Mouse (Mus musculus): ENCODE measurements at regions not wholly inside any gene's neighbourhood (a gene's known extent, or its start where the extent isn't known, plus 50 kb on each side); places are given as distances from the start of the nearest gene placed in this dataset.

DNA sequence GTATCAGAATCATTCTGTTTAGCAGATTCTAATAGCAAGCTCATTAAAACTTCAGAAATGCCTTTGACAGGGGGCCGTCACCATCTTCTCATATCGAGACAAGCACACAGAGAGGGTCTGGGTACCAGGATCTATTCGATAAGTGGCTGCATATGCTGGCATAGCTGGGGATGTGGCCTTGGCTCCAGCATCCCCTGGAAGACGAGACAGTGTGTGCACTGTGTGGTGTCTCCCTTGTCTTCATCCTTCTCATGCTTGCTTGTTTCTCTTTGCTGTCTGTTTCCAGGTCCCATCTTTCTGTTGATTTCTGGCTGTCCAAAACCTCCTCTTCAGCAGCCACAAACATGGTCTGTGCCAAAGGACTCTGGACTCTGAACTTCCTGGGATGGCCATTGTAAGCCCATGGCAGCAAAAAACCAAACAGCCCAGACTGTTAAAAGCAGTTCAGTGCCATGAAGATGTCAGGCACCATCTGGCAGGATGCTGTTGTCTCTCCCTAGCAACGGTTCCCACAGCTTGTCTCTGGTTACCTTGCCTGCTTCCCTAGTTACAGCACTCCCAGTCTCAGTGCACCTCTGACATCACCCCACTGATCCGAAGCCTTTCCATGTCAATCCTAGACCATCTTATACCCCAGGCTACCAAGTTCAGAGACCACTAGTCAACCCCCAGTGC is 56.5 kb downstream of the Kctd12 start:
- no peak for ATAC-seq

- no peak for ATAC-seq
Observed at GRCm38 (mm10) chr14:102924674-102925073, 57.8 kb downstream of the Kctd12 start.

DNA sequence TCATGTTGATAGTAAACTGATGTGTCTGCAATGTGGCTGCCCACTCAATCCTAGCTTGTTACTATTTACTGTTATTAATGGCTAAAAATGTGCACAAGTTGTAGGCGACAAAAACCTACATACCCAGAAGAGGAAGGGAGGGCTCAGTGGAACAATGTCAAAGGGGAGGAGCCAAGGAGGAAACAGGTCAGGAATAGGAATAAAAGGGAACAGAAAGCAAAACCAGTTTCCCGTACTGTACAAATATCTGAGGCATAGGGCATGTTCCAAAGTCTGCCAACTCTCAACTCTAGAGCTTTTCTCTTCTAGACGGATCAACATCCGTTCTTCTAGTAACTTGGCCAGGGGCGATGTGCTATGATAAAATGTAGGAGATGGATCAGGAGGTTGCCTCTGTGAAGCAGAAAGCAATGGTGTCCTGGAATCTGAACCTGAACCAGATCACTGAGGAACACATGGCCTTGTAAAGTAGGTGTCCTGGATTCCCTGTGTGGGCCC is 59.9 kb downstream of the Kctd12 start:
- ATAC-seq, result no peak

DNA sequence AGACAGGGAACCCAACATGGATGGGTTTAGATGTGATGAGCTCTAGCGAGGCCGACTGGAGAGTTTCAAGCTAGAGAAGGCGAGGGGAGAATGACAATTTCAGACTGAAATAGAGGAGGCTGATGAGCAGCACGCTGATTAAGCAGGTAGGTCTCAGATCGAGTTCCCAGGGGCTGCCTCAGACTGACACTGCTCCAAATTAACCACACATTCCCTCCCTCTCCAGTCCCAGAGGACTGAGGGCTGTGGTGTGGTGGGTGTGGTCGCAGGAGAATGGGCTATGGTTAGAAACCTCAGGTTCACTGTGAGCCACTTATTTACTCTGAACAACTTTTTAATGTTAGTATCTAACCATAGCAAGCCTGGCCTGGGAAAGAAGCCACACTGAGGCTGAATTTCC is 62.0 kb downstream of the Kctd12 start:
- ATAC-seq, result no peak

- ATAC-seq, result no peak
Observed at GRCm38 (mm10) chr14:102919261-102919801, 63.1 kb downstream of the Kctd12 start.

DNA sequence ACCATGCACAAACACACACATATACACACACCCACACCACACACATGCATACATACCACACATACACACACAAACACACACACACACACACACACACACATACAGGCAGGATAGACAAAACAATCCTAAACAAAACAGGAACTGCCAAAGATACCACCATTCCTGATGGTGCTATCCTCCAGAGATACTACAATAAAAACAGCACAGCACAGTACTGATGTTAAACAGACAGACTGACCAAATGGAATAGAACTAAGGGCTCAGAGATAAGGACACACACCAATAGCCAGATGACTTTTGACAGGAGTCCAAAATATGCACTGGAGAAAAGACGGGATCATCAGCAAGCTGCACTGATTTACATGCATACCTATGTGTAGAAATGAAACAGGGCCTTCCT is 64.5 kb downstream of the Kctd12 start:
- ATAC-seq, result no peak

DNA sequence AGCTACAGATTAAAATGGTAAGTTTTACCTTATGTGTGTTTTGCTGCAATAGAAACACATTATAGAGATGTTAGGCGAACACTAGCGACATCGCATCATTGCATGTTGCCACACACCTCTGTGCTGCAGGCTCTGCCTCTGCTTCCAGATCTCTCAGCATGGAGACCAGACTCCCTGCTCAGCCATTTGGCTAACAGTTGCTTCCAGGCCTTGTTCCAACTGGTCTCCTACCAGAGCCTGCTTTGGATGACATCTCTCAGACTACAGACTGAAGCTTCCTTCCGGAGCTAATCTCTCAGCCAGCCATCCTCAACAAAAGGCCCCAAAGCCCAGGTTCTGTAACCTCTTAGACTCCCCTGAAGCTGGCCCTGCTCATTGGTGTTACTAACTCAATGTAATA is 66.5 kb downstream of the Kctd12 start:
- ATAC-seq, result no peak

DNA sequence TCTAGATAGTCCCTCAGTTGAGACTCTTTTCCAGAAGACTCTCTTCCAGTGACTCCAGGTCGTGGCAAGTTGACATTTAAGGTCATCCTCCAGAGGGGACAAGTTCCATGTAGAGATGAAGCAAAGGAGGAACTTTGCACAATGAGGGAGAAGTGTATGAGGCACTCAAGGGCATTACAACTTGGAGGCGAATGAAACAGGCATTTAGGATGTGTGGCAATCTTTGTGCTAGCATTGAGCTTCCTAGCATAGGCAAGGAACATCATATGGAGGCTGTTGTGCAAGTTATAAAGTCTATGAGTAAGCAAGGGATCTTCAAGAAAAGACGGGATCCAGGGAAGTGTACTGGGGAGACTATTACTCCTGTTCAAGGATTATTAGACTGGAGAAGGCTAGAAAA is 70.9 kb downstream of the Kctd12 start:
- no peak for ATAC-seq

DNA sequence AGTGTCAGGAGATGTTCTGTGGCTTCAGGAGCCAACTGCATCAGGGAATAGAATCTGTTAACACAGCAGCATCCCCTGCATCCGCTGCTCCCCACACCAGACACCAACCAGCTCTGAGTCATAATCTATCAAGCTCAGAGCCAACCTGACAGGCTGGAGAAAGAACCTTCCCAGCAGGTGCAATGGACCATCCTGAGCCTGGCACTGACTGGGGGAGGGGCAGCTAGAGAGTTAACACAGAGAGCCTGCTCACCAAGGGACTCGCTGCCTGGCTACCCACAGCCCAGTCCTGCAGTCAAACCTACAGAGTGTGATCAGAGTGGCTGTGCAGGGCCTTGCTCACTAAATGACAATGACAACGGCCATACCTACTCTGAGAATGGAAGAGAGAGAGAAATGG is 73.4 kb downstream of the Kctd12 start:
- ATAC-seq, result no peak

- no peak for ATAC-seq
Observed at GRCm38 (mm10) chr14:102907411-102908103, 74.9 kb downstream of the Kctd12 start.

GRCm38 (mm10) chr14:102906826-102907225 is 75.6 kb downstream of the Kctd12 start:
- ATAC-seq, result no peak

DNA sequence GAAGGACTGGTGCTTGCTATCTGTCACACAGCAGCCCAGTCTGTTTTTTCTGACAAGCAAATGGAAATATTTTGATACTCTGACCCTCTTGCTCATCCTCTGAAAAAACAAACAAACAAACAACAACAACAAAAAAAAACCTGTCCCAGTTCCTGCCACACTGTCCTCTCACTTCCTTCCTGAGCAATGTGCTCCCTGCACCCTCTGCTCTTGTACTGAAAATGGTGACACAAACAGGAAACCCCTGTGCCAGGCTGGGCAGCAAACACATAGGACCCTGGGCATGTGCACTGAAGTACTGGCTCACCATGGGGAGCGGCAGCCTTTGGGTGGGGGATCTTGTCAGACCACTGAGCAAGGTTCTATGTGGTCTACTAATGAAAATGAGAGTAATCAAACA is 76.2 kb downstream of the Kctd12 start:
- no peak for ATAC-seq

DNA sequence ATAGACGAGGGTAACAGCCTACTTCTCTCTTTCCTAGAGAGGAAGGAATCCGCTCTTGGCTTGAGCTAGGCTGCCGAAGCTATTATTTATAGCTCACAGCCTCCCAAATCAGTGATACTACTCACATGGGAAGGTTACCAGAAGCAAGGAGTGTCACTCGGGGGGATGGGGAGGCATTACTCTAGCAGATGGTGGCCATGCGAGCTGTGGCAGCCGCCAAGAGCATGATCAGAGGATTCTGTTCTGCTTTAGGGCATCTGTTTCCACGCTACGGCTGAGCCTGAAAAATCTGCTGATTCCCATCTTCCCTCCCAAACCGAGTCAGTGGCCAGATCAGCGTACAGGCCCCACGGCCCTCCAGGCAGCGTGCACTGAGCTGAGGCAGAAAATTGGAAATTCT is 79.5 kb downstream of the Kctd12 start:
- no peak for ATAC-seq

- no peak for ATAC-seq
Observed at GRCm38 (mm10) chr14:102902236-102902635, 80.2 kb downstream of the Kctd12 start.

DNA sequence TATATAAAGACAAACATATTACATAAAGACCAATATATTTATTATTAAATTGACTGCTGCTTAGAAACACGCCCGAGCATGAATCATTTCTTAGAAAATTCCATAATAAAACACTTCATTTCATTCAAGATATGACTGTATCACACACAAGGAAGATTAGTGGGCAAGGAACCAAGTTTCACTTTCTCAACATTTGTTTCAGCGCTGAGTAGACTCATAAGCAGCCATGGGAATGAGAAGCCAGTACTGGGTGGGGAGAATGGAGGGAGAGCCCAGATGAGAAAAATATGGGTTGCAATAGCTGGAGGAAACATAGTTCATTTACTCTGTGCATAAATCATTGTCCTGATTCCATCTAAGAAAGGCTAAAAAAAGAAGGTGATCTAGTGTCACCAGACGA is 84.0 kb downstream of the Kctd12 start:
- ATAC-seq, result no peak

DNA sequence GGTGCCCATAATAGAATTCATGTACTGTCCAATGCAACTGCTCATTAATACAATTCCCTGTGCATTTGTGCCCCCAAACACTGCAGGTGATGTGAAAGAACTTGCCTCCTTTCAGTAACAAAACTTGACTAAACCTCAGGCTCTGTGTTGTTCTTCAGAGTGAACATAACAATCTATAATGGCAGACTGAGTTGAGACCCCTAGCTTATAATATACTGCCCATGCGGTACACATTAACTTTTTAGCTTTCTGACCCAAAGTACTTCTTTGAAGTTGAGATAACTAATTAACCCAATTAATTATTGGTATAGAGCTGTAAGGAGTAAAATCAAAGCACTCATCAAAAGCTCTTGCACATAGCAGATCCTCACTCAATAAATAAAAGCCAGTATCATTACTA is 85.4 kb downstream of the Kctd12 start:
- no peak for ATAC-seq

DNA sequence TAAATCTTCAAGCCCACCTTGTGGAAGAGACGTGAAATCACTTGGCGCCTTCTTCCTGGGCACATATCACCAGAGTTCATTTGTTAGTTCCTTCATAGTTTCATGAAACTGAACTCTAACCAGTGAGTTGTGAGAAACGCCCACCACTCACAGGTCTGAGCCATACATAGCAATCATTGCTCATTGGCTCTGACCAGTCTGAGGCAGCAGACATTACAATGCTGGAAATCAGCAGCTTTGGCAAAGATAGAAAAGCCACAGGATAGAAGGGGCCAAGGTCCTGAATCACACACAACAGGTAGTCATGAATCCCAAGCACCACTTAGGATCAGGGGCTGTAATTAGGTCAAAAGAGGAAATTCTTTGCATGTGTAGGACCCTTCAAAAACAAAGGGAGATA is 85.9 kb downstream of the Kctd12 start:
- ATAC-seq, result no peak

- ATAC-seq, result no peak
Observed at GRCm38 (mm10) chr14:102893241-102893640, 89.2 kb downstream of the Kctd12 start.

DNA sequence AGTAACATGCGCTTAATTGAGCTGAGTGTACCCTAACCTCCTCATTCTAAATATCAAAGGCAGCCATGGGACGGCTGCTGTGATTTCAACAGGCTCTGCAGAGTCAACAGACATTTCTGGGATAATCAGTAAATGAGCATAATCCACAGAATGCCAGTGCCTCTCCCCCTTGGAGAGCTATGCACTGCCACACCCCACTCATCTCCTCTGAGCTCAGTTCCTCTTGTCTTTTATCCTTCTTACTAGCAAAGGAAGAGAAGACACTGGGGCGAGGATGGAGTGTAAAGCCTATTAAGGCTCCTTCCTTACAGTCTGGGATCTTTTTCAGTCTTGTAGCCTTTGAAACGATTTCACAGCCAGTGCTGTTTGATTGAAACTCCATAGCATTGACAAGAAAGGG is 90.9 kb downstream of the Kctd12 start:
- no peak for ATAC-seq

DNA sequence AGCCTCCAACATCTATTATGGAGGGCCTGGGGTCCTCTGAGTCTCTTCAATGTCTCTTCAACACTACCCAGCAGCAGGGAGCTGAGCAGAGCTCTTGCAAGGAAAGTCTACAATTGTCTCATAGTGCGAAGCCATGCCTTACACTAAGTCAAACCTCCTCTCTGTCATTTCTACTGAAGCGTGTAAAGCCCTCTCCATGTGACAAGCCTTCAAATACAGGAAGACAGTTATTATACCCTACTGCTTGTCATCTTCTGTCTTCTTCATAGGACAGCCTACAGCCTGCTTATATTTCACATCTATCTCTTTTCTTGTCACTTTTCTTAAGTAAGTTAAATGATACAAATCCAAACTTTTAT is 97.2 kb downstream of the Kctd12 start:
- no peak for ATAC-seq

GRCm38 (mm10) chr14:102884539-102885239 is 97.7 kb downstream of the Kctd12 start:
- ATAC-seq, result no peak

DNA sequence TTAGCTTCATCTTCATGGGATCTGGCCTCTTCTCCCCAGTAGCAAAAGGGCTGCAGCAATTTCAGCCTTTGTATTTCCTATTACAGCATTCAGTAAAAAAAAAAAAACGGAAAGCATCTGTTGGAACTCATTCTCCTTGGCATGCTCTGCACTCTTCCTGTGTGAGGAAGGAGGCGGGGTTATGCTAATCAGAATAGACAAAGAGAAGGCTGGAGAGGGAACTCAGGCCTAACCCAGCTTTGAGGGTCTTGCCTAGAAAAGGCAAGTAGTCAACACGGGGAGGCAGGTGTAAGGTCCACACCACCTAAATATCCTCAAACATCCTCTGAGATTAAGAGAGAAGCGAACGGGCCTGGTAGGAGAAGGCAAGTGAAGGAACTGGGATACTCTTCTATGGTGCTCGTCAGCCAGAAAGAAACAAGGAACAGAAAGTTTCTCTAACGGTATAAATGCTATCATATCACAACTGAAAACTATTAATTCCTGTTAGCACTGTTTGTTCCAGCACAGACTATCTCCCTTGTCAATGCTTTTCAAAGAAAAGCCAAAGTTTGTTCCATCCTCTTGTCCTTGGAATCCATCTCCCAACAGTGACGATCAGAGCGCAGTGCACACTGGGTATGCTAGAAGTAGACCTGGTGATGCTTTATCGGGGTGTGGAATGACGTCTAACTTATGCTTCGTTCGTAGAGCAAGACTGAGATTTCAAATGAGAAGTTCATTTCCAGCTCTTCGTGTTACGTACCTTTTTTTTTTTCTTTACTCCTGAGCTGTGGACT is 98.9 kb downstream of the Kctd12 start:
- no peak for ATAC-seq

DNA sequence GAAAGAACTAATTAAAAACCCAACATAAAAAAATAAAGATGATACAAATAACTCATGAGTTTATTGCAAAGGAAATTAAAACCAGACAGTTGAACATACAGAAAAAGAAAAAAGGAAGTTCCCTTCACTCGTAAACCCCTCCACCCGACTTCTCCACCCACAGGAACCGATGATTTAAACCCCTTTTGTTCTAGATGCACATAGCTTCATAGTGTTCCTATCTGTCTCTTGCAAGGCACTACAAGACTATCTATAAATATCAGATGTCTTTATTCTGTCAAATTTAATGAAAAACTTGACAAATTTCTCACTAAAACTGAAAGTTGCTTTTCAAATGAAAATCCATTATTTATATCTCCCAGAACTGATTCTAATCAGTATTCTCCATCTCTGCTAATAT is 100.2 kb downstream of the Kctd12 start:
- no peak for ATAC-seq
